Mouse (Mus musculus) layer of hippocampus, adult 18-20 months (tissue): ENCODE measurements at regions not wholly inside any gene's neighbourhood (a gene's known extent, or its start where the extent isn't known, plus 50 kb on each side); places are given as distances from the start of the nearest gene placed in this dataset.
A peak's percentile ranks its signal among the peaks of the same experiment; 100 is the strongest.

Experiments used
- DNase-seq, 2 experiments: peaks; one replicate each; pipeline ENCODE4 v3.0.0; 2022; ENCODE audit warnings: low spot score in 2 of 2

GRCm38 (mm10) chr1:147411816-147412215 is 917.3 kb downstream of the Brinp3 start:
- peak in 1 of 2 experiments; percentile 2 for DNase-seq

GRCm38 (mm10) chr1:147440402-147440801 is 945.8 kb downstream of the Brinp3 start:
- no peak for DNase-seq

GRCm38 (mm10) chr1:147446601-147447000 is 952.0 kb downstream of the Brinp3 start:
- no peak for DNase-seq
